ENCODE assay signal across 29 mouse cellular contexts in genomic region chr7:142413285-142413684, GRCm38 (mm10). TPM values are rescaled to one million over a fixed set of nuclear protein-coding genes. Genes with fewer than 3 reads are reported as not detected.
DNase-seq lines count a peak whose midpoint lies in the region; ATAC-seq and TF ChIP-seq lines count a peak whose summit lies in the region.
"Had no signal": no experiment of that assay in that cellular context is flagged by ENCODE, and none has a peak within 500 bp of the region (broad histone marks: within the 10 kb centered on the region; RNA-seq: fewer than 3 reads in every experiment).

No protein-coding gene starts in this region.

- intact Hi-C loops in heart, postnatal 14 days (cut with DNase I): no loop called here

- H3K4me1 ChIP-seq in liver, embryonic 11.5 days (replicated peaks; ENCODE audit: control insufficient read depth, insufficient read depth, low read length): no peaks in the 10 kb centered on the region; the same call in 1 of the 2 replicates
- H3K4me1 ChIP-seq in liver, embryonic 14.5 days (replicated peaks; ENCODE audit: control insufficient read depth in 2 of 2, insufficient read depth in 2 of 2, low read length in 1 of 2): peaks cover 8 to 16% of the 10 kb centered on the region in 2 experiments
- H3K4me1 ChIP-seq: forebrain, embryonic 12.5 days; forebrain, embryonic 15.5 days; heart, embryonic 12.5 days; heart, embryonic 15.5 days had no signal

- no peak for DNase-seq in liver, embryonic 11.5 days (ENCODE audit: low spot score)
- DNase-seq in liver, embryonic 14.5 days (ENCODE audit: low read depth in 3 of 3, low spot score in 3 of 3): no peak
- DNase-seq in neural tube, embryonic 10.5 days (ENCODE audit: extremely low spot score, low spot score): no peak
- no peak for DNase-seq in heart, postnatal 14 days
- DNase-seq in thymus, postnatal 10 days (ENCODE audit: low spot score in 2 of 2): no peak
- DNase-seq: adrenal gland, postnatal 10 days; adrenal gland, postnatal 36 days; B cell, adult 2 months; cerebellum, adult 18-20 months; cerebellum, adult 9-10 months; cerebellum, postnatal 14 days; gastrocnemius, postnatal 25 days; heart, adult 18-20 months; heart, postnatal 10 days; heart, postnatal 4 days had no signal

- H3K4me2 ChIP-seq in liver, embryonic 11.5 days: no peak overlapping the region
- no peak overlapping the region for H3K4me2 ChIP-seq in liver, embryonic 14.5 days (ENCODE audit: low read depth)
- H3K4me2 ChIP-seq: forebrain, embryonic 12.5 days; forebrain, embryonic 15.5 days; heart, embryonic 12.5 days; heart, embryonic 15.5 days; hindbrain, embryonic 14.5 days had no signal

- H3K4me3 ChIP-seq in liver, embryonic 11.5 days (ENCODE audit: low read depth, low read length): no peak overlapping the region
- no peak overlapping the region for H3K4me3 ChIP-seq in liver, embryonic 14.5 days (ENCODE audit: insufficient read depth in 1 of 2, low read depth in 2 of 2, low read length in 2 of 2)
- H3K4me3 ChIP-seq: forebrain, embryonic 12.5 days; forebrain, embryonic 15.5 days; heart, embryonic 12.5 days; heart, embryonic 15.5 days had no signal

- TF ChIP-seq CTCF in liver, embryonic 14.5 days (IDR thresholded peaks at IDR 0.05; ENCODE audit: low read depth): no peak

- no peak overlapping the region for H3K9ac ChIP-seq in liver, embryonic 11.5 days (ENCODE audit: low read depth, low read length)
- H3K9ac ChIP-seq in liver, embryonic 14.5 days (replicated peaks): no peak overlapping the region
- H3K9ac ChIP-seq: forebrain, embryonic 12.5 days; forebrain, embryonic 15.5 days; heart, embryonic 12.5 days; heart, embryonic 15.5 days; hindbrain, embryonic 14.5 days had no signal

- H3K9me3 ChIP-seq in liver, embryonic 11.5 days (ENCODE audit: control insufficient read depth, low read length): no peaks in the 10 kb centered on the region
- no peaks in the 10 kb centered on the region for H3K9me3 ChIP-seq in liver, embryonic 14.5 days (ENCODE audit: control insufficient read depth, low read length)
- H3K9me3 ChIP-seq: forebrain, embryonic 12.5 days; forebrain, embryonic 15.5 days; heart, embryonic 15.5 days had no signal

- 56% methylated on average over 6 of the region's 6 CpGs for WGBS in liver, embryonic 11.5 days
- WGBS in liver, embryonic 14.5 days (ENCODE audit: insufficient replicate concordance): 25% methylated on average over 6 of the region's 6 CpGs

- no peak overlapping the region for H3K27ac ChIP-seq in liver, embryonic 11.5 days (ENCODE audit: low read depth, low read length)
- H3K27ac ChIP-seq in liver, embryonic 14.5 days: no peak overlapping the region
- H3K27ac ChIP-seq: forebrain, embryonic 12.5 days; forebrain, embryonic 15.5 days; heart, embryonic 15.5 days; hindbrain, embryonic 14.5 days; hindbrain, postnatal 0 days had no signal

- H3K36me3 ChIP-seq in liver, embryonic 11.5 days (ENCODE audit: control insufficient read depth, insufficient read depth, low read length): no peaks in the 10 kb centered on the region
- no peaks in the 10 kb centered on the region for H3K36me3 ChIP-seq in liver, embryonic 14.5 days (replicated peaks; ENCODE audit: control insufficient read depth, insufficient read depth, low read depth)
- H3K36me3 ChIP-seq: forebrain, embryonic 12.5 days; forebrain, embryonic 15.5 days; heart, embryonic 12.5 days; heart, embryonic 15.5 days had no signal

- no peak for TF ChIP-seq EP300 in liver, embryonic 14.5 days (IDR thresholded peaks at IDR 0.05; ENCODE audit: low read depth)

- H3K27me3 ChIP-seq in liver, embryonic 11.5 days (replicated peaks; ENCODE audit: control insufficient read depth, insufficient read depth, low read length): no peaks in the 10 kb centered on the region
- no peaks in the 10 kb centered on the region for H3K27me3 ChIP-seq in liver, embryonic 14.5 days (ENCODE audit: control insufficient read depth, insufficient read depth, low read length)
- H3K27me3 ChIP-seq: forebrain, embryonic 12.5 days; forebrain, embryonic 15.5 days; heart, embryonic 12.5 days; heart, embryonic 15.5 days had no signal

- 0 out of 2 replicates have a peak, but pooled peaks have one; percentile 21 for ATAC-seq in erythroblast, adult 5-6 weeks (replicated peaks; ENCODE audit: low FRiP score, poor library complexity, severe bottlenecking)
- peak; percentile 70; the same call in 1 of the 2 replicates for ATAC-seq in liver, embryonic 11.5 days (replicated peaks; ENCODE audit: low FRiP score)
- ATAC-seq in liver, embryonic 14.5 days (ENCODE audit: insufficient read depth): peak; percentile 75
- peak; percentile 50; the same call in 1 of the 2 replicates for ATAC-seq in megakaryocyte progenitor cell, adult 5-6 weeks (replicated peaks; ENCODE audit: poor library complexity)
- ATAC-seq: activated CD4-positive, CD25-positive, alpha-beta regulatory T cell, adult 4 months; forebrain, embryonic 15.5 days; hindbrain, postnatal 0 days had no signal

RNA-seq across cellular contexts. Expression of gene Syt8, which starts 21.4 kb away (rescaled TPM):
- total RNA-seq in erythroblast, adult 5-6 weeks (2015; ENCODE audit: low replicate concordance): not detected in 2 replicates
- total RNA-seq in erythroblast, adult 5-6 weeks (2017; ENCODE audit: low replicate concordance): not detected in 2 replicates
- 0.41 and 0.42 TPM in 2 replicates for polyA plus RNA-seq in liver, embryonic 11.5 days (2014; fragmentation: Nextera tagmentation; extraction: Ambion mirVana)
- polyA plus RNA-seq in liver, embryonic 14.5 days (2012; rRNA removed): 0.03 and 0.57 TPM in 2 replicates
- not detected in 2 replicates for polyA plus RNA-seq in liver, embryonic 14.5 days (2014; fragmentation: Nextera tagmentation; extraction: Ambion mirVana)
- not detected in 2 replicates for total RNA-seq in megakaryocyte progenitor cell, adult 5-6 weeks (2015)
- not detected in 2 replicates for total RNA-seq in megakaryocyte progenitor cell, adult 5-6 weeks (2017)
- not detected for total RNA-seq in heart, postnatal 14 days (2021)
- total RNA-seq: adrenal gland, adult 18-20 months; adrenal gland, postnatal 10 days; adrenal gland, postnatal 36 days; gastrocnemius, adult 8-10 months; gastrocnemius, postnatal 25 days; heart, adult 18-20 months; heart, postnatal 10 days; heart, postnatal 4 days; hindbrain, postnatal 0 days; MEL had no signal
- polyA plus RNA-seq: activated CD4-positive, CD25-positive, alpha-beta regulatory T cell, adult 4 months; embryonic facial prominence, embryonic 11.5 days; forebrain, embryonic 12.5 days; forebrain, embryonic 15.5 days; hindbrain, embryonic 11.5 days; hindbrain, embryonic 14.5 days; hindbrain, postnatal 0 days had no signal

RNA-seq across cellular contexts. Expression of gene Ctsd, which starts 25.4 kb away (rescaled TPM):
- 138 and 155 TPM in 2 replicates for total RNA-seq in erythroblast, adult 5-6 weeks (2015; ENCODE audit: low replicate concordance)
- 126 and 150 TPM in 2 replicates for total RNA-seq in erythroblast, adult 5-6 weeks (2017; ENCODE audit: low replicate concordance)
- 316 and 340 TPM in 2 replicates for polyA plus RNA-seq in liver, embryonic 11.5 days (2014; fragmentation: Nextera tagmentation; extraction: Ambion mirVana)
- 180 and 209 TPM in 2 replicates for polyA plus RNA-seq in liver, embryonic 14.5 days (2012; rRNA removed)
- 324 and 349 TPM in 2 replicates for polyA plus RNA-seq in liver, embryonic 14.5 days (2014; fragmentation: Nextera tagmentation; extraction: Ambion mirVana)
- total RNA-seq in megakaryocyte progenitor cell, adult 5-6 weeks (2015): 115 and 133 TPM in 2 replicates
- 129 and 170 TPM in 2 replicates for total RNA-seq in megakaryocyte progenitor cell, adult 5-6 weeks (2017)
- total RNA-seq in heart, postnatal 14 days (2021): 100 to 1,000 TPM; 572 to 613 TPM

RNA-seq across cellular contexts. Expression of gene Tnni2, which starts 28.3 kb away (rescaled TPM):
- 19.6 TPM in 1 of 2 replicates, not detected in the other for total RNA-seq in erythroblast, adult 5-6 weeks (2015; ENCODE audit: low replicate concordance)
- total RNA-seq in erythroblast, adult 5-6 weeks (2017; ENCODE audit: low replicate concordance): 2.0 and 6.4 TPM in 2 replicates
- polyA plus RNA-seq in liver, embryonic 11.5 days (2014; fragmentation: Nextera tagmentation; extraction: Ambion mirVana): 1.9 and 3.7 TPM in 2 replicates
- polyA plus RNA-seq in liver, embryonic 14.5 days (2012; rRNA removed): 1.7 and 2.1 TPM in 2 replicates
- polyA plus RNA-seq in liver, embryonic 14.5 days (2014; fragmentation: Nextera tagmentation; extraction: Ambion mirVana): 2.1 and 2.2 TPM in 2 replicates
- total RNA-seq in megakaryocyte progenitor cell, adult 5-6 weeks (2015): 6.0 and 8.0 TPM in 2 replicates
- 2.4 and 7.7 TPM in 2 replicates for total RNA-seq in megakaryocyte progenitor cell, adult 5-6 weeks (2017)
- 1 to 10 TPM; 5.7 to 7.8 TPM for total RNA-seq in heart, postnatal 14 days (2021)
- total RNA-seq: MEL had no signal
- polyA plus RNA-seq: activated CD4-positive, CD25-positive, alpha-beta regulatory T cell, adult 4 months had no signal

RNA-seq across cellular contexts. Expression of gene Gm49369, which starts 30.8 kb away (rescaled TPM):
- total RNA-seq in erythroblast, adult 5-6 weeks (2015; ENCODE audit: low replicate concordance): not detected in 2 replicates
- 121 and 215 TPM in 2 replicates for total RNA-seq in erythroblast, adult 5-6 weeks (2017; ENCODE audit: low replicate concordance)
- not detected in 2 replicates for polyA plus RNA-seq in liver, embryonic 11.5 days (2014; fragmentation: Nextera tagmentation; extraction: Ambion mirVana)
- 0.66 TPM in 1 of 2 replicates, not detected in the other for polyA plus RNA-seq in liver, embryonic 14.5 days (2012; rRNA removed)
- polyA plus RNA-seq in liver, embryonic 14.5 days (2014; fragmentation: Nextera tagmentation; extraction: Ambion mirVana): 0.29 TPM in 1 of 2 replicates, not detected in the other
- not detected in 2 replicates for total RNA-seq in megakaryocyte progenitor cell, adult 5-6 weeks (2015)
- total RNA-seq in megakaryocyte progenitor cell, adult 5-6 weeks (2017): 25.2 and 59.0 TPM in 2 replicates
- total RNA-seq in heart, postnatal 14 days (2021): 1 to 10 TPM; 2.4 to 6.7 TPM
- total RNA-seq: hindbrain, postnatal 0 days had no signal
- polyA plus RNA-seq: activated CD4-positive, CD25-positive, alpha-beta regulatory T cell, adult 4 months; embryonic facial prominence, embryonic 11.5 days; heart, embryonic 12.5 days; hindbrain, embryonic 11.5 days; hindbrain, embryonic 14.5 days had no signal

RNA-seq across cellular contexts. Expression of gene Ifitm10, which starts 39.7 kb away (rescaled TPM):
- total RNA-seq in erythroblast, adult 5-6 weeks (2015; ENCODE audit: low replicate concordance): 1.0 and 1.2 TPM in 2 replicates
- total RNA-seq in erythroblast, adult 5-6 weeks (2017; ENCODE audit: low replicate concordance): 0.42 TPM in 1 of 2 replicates, not detected in the other
- polyA plus RNA-seq in liver, embryonic 11.5 days (2014; fragmentation: Nextera tagmentation; extraction: Ambion mirVana): 1.8 and 2.4 TPM in 2 replicates
- polyA plus RNA-seq in liver, embryonic 14.5 days (2012; rRNA removed): 0.87 and 1.1 TPM in 2 replicates
- polyA plus RNA-seq in liver, embryonic 14.5 days (2014; fragmentation: Nextera tagmentation; extraction: Ambion mirVana): 1.0 and 1.3 TPM in 2 replicates
- not detected in 2 replicates for total RNA-seq in megakaryocyte progenitor cell, adult 5-6 weeks (2015)
- not detected in 2 replicates for total RNA-seq in megakaryocyte progenitor cell, adult 5-6 weeks (2017)
- total RNA-seq in heart, postnatal 14 days (2021): 1 to 10 TPM; 1.7 to 2.1 TPM
- total RNA-seq: MEL had no signal

Comparison
In these comparisons a context has a peak if more than half of its experiments do, and no peak if none do; other contexts are left out.
1. ATAC-seq: peak in every context shown above with its lines; median percentile 75 in liver, embryonic 14.5 days; 70 in liver, embryonic 11.5 days; 50 in megakaryocyte progenitor cell, adult 5-6 weeks; 21 in erythroblast, adult 5-6 weeks.